Mouse (Mus musculus) midbrain, embryonic 11.5 days (tissue): ENCODE measurements around the gene H2afy2. TPM values are rescaled to one million over a fixed set of nuclear protein-coding genes. Genes with fewer than 3 reads are reported as not detected.

Source experiments
- ATAC-seq: fragments of 200-750 bp; cut with Nextera tagmentation; 2 replicates; pipeline ENCODE4 v1.8.0; 2017; ENCODE audit warnings: moderate TSS enrichment, moderate library complexity; ENCODE audit not compliant: low FRiP score
- DNase-seq: peaks from one replicate; pipeline ENCODE4 v3.0.0; 2015; ENCODE audit warnings: low spot score; ENCODE audit errors: missing footprints
- H3K27ac ChIP-seq: fragments of 300-500 bp; sonication (generic); 2 replicates; pipeline ENCODE4 v1.5.1; 2014; ENCODE audit warnings: low read depth, low read length
- H3K27me3 ChIP-seq: fragments of 300-500 bp; sonication (generic); 2 replicates; pipeline ENCODE4 v1.6.1; 2014; ENCODE audit warnings: mild to moderate bottlenecking, low read length, moderate library complexity, mixed read lengths; ENCODE audit not compliant: control insufficient read depth, insufficient read depth
- H3K36me3 ChIP-seq: fragments of 300-500 bp; sonication (generic); 2 replicates; pipeline ENCODE4 v1.6.1; 2014; ENCODE audit warnings: mild to moderate bottlenecking, low read length, moderate library complexity, mixed read lengths; ENCODE audit not compliant: control insufficient read depth, insufficient read depth
- H3K4me1 ChIP-seq: fragments of 300-500 bp; sonication (generic); 2 replicates; pipeline ENCODE4 v1.6.1; 2014; ENCODE audit warnings: low read length; ENCODE audit not compliant: control insufficient read depth, insufficient read depth
- H3K4me2 ChIP-seq: fragments of 300-500 bp; sonication (generic); 2 replicates; pipeline ENCODE4 v1.6.1; 2014; ENCODE audit warnings: mild to moderate bottlenecking, moderate library complexity
- H3K4me3 ChIP-seq: fragments of 300-500 bp; sonication (generic); 2 replicates; pipeline ENCODE4 v1.5.1; 2014; ENCODE audit warnings: low read depth, low read length
- H3K9ac ChIP-seq: fragments of 300-500 bp; sonication (generic); 2 replicates; pipeline ENCODE4 v1.6.1; 2014; ENCODE audit warnings: low read length
- H3K9me3 ChIP-seq: fragments of 300-500 bp; sonication (generic); 2 replicates; pipeline ENCODE4 v1.6.1; 2016; ENCODE audit warnings: low read length; ENCODE audit not compliant: control insufficient read depth
- WGBS: fragments of 180-500 bp; shearing (Covaris S2); extraction: QIAGEN DNeasy Blood & Tissue Kit; methylation state at CpG from one replicate; pipeline ENCODE4 v1.1.7; 2014; 5-methylcytosine and 5-hydroxymethylcytosine counted together
- polyA plus RNA-seq: library from polyadenylated mRNA; unstranded; fragments of >200 nt; fragmentation: Nextera tagmentation; extraction: Ambion mirVana; gene quantifications from 2 replicates; pipeline ENCODE4 v1.2.1, GENCODE M21; 2014

H2afy2 gene
- polyA plus RNA-seq = 272 and 287 TPM in 2 replicates

DNA sequence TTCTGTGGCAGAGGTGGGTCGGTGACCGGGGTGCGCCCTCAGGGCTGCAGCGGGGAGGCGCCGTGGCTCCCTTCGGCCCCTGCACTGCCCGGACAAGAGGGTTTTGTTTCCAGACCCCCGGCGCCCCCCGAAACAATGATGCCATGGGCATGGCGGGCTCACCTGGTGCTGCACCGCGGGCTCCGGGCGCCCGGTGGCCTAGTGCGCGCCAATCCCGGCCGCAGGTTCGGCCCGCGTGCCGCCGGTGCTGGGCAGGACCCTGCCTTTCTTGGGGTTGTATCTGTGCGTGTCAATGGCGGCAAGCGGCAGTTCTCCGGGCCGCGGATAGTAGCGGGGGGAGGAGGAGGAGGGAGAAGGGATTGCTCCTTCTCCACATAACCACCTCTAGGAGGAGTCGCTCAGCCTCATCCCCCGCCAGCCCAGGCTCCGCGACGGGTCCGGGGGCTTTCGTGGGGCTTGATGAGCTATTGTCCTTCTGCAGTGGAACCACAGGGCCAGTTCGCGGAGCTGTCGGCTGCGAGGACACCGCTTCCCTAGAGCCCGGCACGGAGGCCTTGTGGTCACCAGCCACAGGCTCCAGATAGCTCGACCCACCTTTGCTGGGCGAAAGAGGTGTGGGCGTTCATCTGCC is at the start of gene H2afy2:
Gene H2afy2 (minus strand): TSS at position 527 of the 631 bp plus-strand sequence.
- DNase-seq = peak; percentile 98
- peak within 1 kb of the TSS; percentile 63 for H3K4me2 ChIP-seq
- H3K9ac ChIP-seq = peak within 1 kb of the TSS; percentile 99
- ATAC-seq = peak; percentile 90
- WGBS = under 1% methylated on average over 46 of the region's 50 CpGs
- peak within 1 kb of the TSS; percentile 69 for H3K4me3 ChIP-seq
- H3K9me3 ChIP-seq = no peaks in the 10 kb centered on the region
- no peaks in the 10 kb centered on the region for H3K27me3 ChIP-seq
- H3K27ac ChIP-seq = peak within 1 kb of the TSS; percentile 96
- H3K4me1 ChIP-seq = peaks cover 17% of the 10 kb centered on the region
- no peaks in the 10 kb centered on the region for H3K36me3 ChIP-seq

DNA sequence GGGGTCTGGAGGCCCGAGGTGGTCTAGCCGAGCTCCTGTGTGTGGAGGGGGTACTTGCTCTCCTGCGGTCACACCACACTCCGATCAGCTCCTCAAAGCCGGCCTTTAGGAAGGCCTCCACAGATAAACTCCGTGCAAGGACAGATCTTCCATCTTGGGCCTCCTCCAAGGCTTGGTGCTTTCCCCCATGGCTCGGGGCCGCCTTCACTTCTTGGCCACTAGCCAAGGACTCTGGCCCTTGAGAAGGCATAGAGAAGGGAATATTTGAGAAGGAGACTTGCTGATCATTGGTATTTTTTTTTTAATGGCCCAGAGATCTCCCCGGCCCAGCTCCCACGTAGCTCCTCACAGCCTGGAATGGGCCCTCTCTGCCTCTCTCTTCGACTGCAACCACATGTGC is 48.8 kb upstream of the H2afy2 start:
- Histone ChIP-seq H3K4me3 (no peak overlapping the region), H3K27ac (no peak overlapping the region), H3K36me3 (no peaks in the 10 kb centered on the region), H3K4me2 (no peak overlapping the region), H3K9me3 (no peaks in the 10 kb centered on the region), H3K9ac (no peak overlapping the region), H3K4me1 (peaks cover 3% of the 10 kb centered on the region; the same call in 1 of the 2 replicates), H3K27me3 (no peaks in the 10 kb centered on the region)
- no peak for ATAC-seq
- no peak for DNase-seq
- WGBS = 94% methylated on average over 11 of the region's 11 CpGs

- ATAC-seq = no peak
These were observed 47.8 kb upstream of the H2afy2 start for GRCm38 (mm10) chr10:61831741-61832140.

GRCm38 (mm10) chr10:61831251-61831650 is 47.3 kb upstream of the H2afy2 start:
- Histone ChIP-seq H3K9ac (no peak overlapping the region), H3K4me2 (no peak overlapping the region), H3K4me3 (no peak overlapping the region), H3K27me3 (no peaks in the 10 kb centered on the region), H3K4me1 (peaks cover 14% of the 10 kb centered on the region), H3K27ac (no peak overlapping the region), H3K9me3 (no peaks in the 10 kb centered on the region), H3K36me3 (no peaks in the 10 kb centered on the region)
- no peak for DNase-seq
- WGBS = 75% methylated on average over 12 of the region's 12 CpGs
- ATAC-seq = no peak

More at GRCm38 (mm10) chr10:61831741-61832140, 47.8 kb upstream of the H2afy2 start:
- DNase-seq = no peak
- no peak overlapping the region for H3K9ac ChIP-seq
- H3K36me3 ChIP-seq = no peaks in the 10 kb centered on the region
- H3K9me3 ChIP-seq = no peaks in the 10 kb centered on the region
- 87% methylated on average over 6 of the region's 6 CpGs for WGBS
- H3K27ac ChIP-seq = no peak overlapping the region
- H3K4me1 ChIP-seq = peaks cover 11% of the 10 kb centered on the region
- H3K27me3 ChIP-seq = no peaks in the 10 kb centered on the region
- no peak overlapping the region for H3K4me3 ChIP-seq
- H3K4me2 ChIP-seq = no peak overlapping the region

DNA sequence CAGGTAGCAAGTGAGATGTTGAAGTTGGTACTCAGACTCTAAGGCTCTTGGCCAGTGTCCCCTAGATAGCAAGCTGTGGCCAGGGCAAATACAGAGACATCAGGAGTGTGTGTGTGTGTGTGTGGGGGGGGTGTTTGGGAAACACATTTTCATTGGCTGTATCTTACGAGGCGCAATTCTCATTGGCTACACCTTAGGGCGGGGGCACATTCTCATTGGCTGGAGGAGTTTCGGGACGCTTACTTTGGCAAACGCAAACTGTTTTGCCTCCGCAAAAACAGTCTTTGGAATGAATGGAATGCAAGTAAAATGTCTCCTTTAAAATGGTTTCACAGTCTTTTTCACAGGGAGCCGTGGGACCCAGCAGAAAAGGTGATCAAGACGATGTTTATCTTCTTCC is 46.9 kb upstream of the H2afy2 start:
- Histone ChIP-seq H3K36me3 (no peaks in the 10 kb centered on the region), H3K9ac (no peak overlapping the region), H3K27ac (no peak overlapping the region), H3K4me3 (no peak overlapping the region), H3K27me3 (no peaks in the 10 kb centered on the region), H3K4me2 (no peak overlapping the region), H3K4me1 (peaks cover 14% of the 10 kb centered on the region), H3K9me3 (no peaks in the 10 kb centered on the region)
- no peak for ATAC-seq
- WGBS = 56% methylated on average over 9 of the region's 9 CpGs
- no peak for DNase-seq

DNA sequence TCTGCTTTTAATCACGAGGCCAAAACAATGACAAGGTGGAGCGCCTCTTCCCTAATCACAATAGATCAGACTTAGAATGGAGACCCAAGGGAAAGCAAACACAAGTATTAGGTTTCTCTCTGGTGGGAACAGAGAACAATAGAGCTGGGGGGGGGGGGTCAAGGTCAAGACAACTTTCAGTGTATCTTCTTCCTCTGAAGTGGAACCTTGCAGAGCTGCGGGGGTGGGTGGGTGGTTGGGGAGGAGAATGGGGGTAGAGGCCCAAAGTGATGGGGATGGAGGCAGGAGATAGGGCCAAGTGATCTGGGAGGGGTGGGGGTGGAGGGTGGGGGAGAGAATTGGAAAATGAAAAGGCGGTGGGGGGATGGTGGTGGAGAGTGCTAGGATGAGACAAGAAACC is 45.1 kb upstream of the H2afy2 start:
- DNase-seq (no peak), ATAC-seq (no peak)
- H3K4me3 ChIP-seq = no peak overlapping the region
- no peak overlapping the region for H3K27ac ChIP-seq
- H3K27me3 ChIP-seq = no peaks in the 10 kb centered on the region
- H3K36me3 ChIP-seq = no peaks in the 10 kb centered on the region
- WGBS = 44% methylated on average over 4 of the region's 4 CpGs
- H3K4me1 ChIP-seq = peaks cover 14% of the 10 kb centered on the region
- H3K9me3 ChIP-seq = no peaks in the 10 kb centered on the region
- H3K4me2 ChIP-seq = no peak overlapping the region
- no peak overlapping the region for H3K9ac ChIP-seq

- Histone ChIP-seq H3K36me3 (no peaks in the 10 kb centered on the region), H3K4me2 (no peak overlapping the region), H3K9me3 (no peaks in the 10 kb centered on the region), H3K9ac (no peak overlapping the region), H3K27me3 (no peaks in the 10 kb centered on the region), H3K4me3 (no peak overlapping the region), H3K27ac (no peak overlapping the region), H3K4me1 (peaks cover 14% of the 10 kb centered on the region)
- DNase-seq (no peak), ATAC-seq (no peak)
- 86% methylated on average over 32 of the region's 32 CpGs for WGBS
These were observed 44.3 kb upstream of the H2afy2 start for GRCm38 (mm10) chr10:61827950-61828936.

DNA sequence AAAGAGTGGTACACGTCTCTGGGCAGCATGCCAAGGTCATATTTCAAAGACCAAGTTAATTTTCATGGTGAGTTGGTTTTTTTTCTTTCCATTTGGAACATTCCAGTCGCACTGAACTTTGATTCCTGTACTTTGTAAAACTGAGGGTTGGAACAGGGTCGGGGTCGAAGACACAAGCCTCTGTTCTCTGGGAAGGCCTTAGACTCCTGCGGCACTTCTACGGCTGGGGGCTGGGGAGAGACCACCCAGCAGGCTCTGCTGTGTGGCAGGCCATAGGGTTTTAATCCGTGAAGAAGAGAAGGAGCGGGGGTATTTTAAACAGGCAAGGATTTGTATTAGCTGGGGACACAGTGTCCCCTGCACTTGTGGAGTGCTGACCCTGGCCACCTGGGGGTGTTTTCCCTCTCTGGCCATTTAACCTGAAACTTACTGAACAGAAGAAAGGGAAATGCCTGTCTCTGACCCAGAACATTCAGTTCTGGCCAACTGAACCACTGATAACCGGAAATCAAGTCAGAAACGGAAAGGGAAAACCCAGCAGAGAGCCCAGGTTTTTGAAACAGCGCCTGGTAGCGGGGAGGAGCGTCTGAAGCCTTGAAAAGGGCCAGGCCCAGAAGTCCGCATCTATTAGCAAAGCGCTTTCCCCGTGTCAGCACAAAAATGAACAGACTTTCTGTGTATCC is 42.9 kb upstream of the H2afy2 start:
- H3K9ac ChIP-seq = no peak overlapping the region
- peaks cover 14% of the 10 kb centered on the region for H3K4me1 ChIP-seq
- 13% methylated on average over 16 of the region's 16 CpGs for WGBS
- H3K4me3 ChIP-seq = no peak overlapping the region
- ATAC-seq (peak; percentile 52; the same call in 1 of the 2 replicates), DNase-seq (peak; percentile 91)
- H3K27ac ChIP-seq = no peak overlapping the region
- H3K36me3 ChIP-seq = no peaks in the 10 kb centered on the region
- H3K4me2 ChIP-seq = 0 out of 2 replicates have a peak overlapping the region, but pooled peaks have one; percentile 1
- no peaks in the 10 kb centered on the region for H3K9me3 ChIP-seq
- no peaks in the 10 kb centered on the region for H3K27me3 ChIP-seq
